Mouse (Mus musculus) thymus, adult 2 months (tissue): ENCODE measurements at regions not wholly inside any gene's neighbourhood (a gene's known extent, or its start where the extent isn't known, plus 50 kb on each side); places are given as distances from the start of the nearest gene placed in this dataset.

Experiments
- DNase-seq: peaks from one replicate; pipeline ENCODE4 v3.0.0; 2021
- H3K27ac ChIP-seq: fragments of 200-500 bp; 2 replicates; pipeline ENCODE4 v1.5.1; 2012; ENCODE audit warnings: low read length, control low read depth; ENCODE audit not compliant: control insufficient read depth, insufficient read depth
- H3K27me3 ChIP-seq: fragments of 200-500 bp; 2 replicates; pipeline ENCODE4 v1.6.1; 2012; ENCODE audit warnings: mild to moderate bottlenecking, low read length, moderate library complexity, mixed read lengths; ENCODE audit not compliant: control insufficient read depth, insufficient read depth
- H3K36me3 ChIP-seq: fragments of 200-500 bp; 2 replicates; pipeline ENCODE4 v1.6.1; 2012; ENCODE audit warnings: mild to moderate bottlenecking, low read length, moderate library complexity; ENCODE audit not compliant: control insufficient read depth, insufficient read depth
- H3K4me1 ChIP-seq: fragments of 200-500 bp; replicated peaks from 2 replicates; pipeline ENCODE4 v1.6.1; 2012; ENCODE audit warnings: low read length; ENCODE audit not compliant: control insufficient read depth, insufficient read depth
- H3K4me3 ChIP-seq: fragments of 200-500 bp; 2 replicates; pipeline ENCODE4 v1.5.1; 2012; ENCODE audit warnings: mild to moderate bottlenecking, low read length, control low read depth, moderate library complexity; ENCODE audit not compliant: control insufficient read depth, insufficient read depth
- CTCF ChIP-seq: fragments of 200-500 bp; IDR thresholded peaks from 2 replicates; pipeline ENCODE4 v1.5.1; 2012; ENCODE audit warnings: mild to moderate bottlenecking, control low read depth, low read length, moderate library complexity, borderline replicate concordance; ENCODE audit not compliant: control insufficient read depth, poor library complexity, insufficient read depth; ENCODE audit errors: extremely low read depth
- POLR2A ChIP-seq: fragments of 200-500 bp; IDR thresholded peaks from 2 replicates; pipeline ENCODE4 v1.6.1; 2012; ENCODE audit warnings: mild to moderate bottlenecking, low read length, control low read depth, moderate library complexity; ENCODE audit not compliant: control insufficient read depth, poor library complexity, insufficient read depth; ENCODE audit errors: extremely low read depth
- WGBS: fragments of 180-500 bp; shearing (Covaris S2); methylation state at CpG from one replicate; pipeline ENCODE4 v1.1.7; 2018; 5-methylcytosine and 5-hydroxymethylcytosine counted together

DNA sequence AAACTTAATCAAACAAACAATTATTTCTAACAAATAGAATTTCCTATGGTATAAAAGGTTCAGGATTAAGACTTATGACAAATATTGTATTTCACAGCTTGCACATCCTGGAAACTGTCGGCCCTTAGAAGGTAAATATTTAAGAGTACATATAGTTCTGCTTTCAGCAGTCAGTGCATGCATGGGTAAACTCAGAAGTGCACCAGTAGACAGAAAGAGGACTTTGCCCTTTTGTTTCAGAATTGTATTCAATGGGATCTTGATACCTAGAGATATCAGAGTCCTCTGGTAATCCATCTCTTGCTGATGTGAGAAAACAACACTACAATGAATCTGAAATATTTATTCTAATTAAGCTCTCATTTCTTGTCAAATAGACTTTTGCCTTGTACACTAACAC lies 54.0 kb upstream of the Pdk4 start:
- TF ChIP-seq CTCF (no peak), POLR2A (no peak)
- Histone ChIP-seq H3K27ac (no peak overlapping the region), H3K36me3 (no peaks in the 10 kb centered on the region), H3K4me3 (no peak overlapping the region), H3K4me1 (no peaks in the 10 kb centered on the region), H3K27me3 (no peaks in the 10 kb centered on the region)
- no peak for DNase-seq
- 78% methylated on average over 1 of the region's 1 CpGs for WGBS
